Mouse (Mus musculus) embryonic facial prominence, embryonic 10.5 days (tissue): ENCODE results near the gene Dnajc12. TPM values are rescaled to one million over a fixed set of nuclear protein-coding genes. Genes with fewer than 3 reads are reported as not detected.
"Not testable (repeated sequence)": the region's sequence is repeated elsewhere in the genome, so short reads cannot be mapped to it uniquely, and the experiment has no call there.

Source experiments
- DNase-seq: peaks from one replicate; pipeline ENCODE4 v3.0.0-alpha.2; 2017; ENCODE audit warnings: low spot score
- H3K27ac ChIP-seq: fragments of 300-500 bp; sonication (generic); replicated peaks from 2 replicates; pipeline ENCODE4 v1.5.1; 2016; ENCODE audit warnings: mild to moderate bottlenecking
- H3K27me3 ChIP-seq: fragments of 300-500 bp; sonication (generic); replicated peaks from 2 replicates; pipeline ENCODE4 v1.6.1; 2016; ENCODE audit warnings: low read depth, mild to moderate bottlenecking; ENCODE audit not compliant: poor library complexity, severe bottlenecking
- H3K36me3 ChIP-seq: fragments of 300-500 bp; sonication (generic); replicated peaks from 2 replicates; pipeline ENCODE4 v1.6.1; 2016; ENCODE audit warnings: mild to moderate bottlenecking, moderate library complexity
- H3K4me1 ChIP-seq: fragments of 300-500 bp; sonication (generic); 2 replicates; pipeline ENCODE4 v1.6.1; 2016
- H3K4me3 ChIP-seq: fragments of 300-500 bp; sonication (generic); 2 replicates; pipeline ENCODE4 v1.5.1; 2016; ENCODE audit warnings: mild to moderate bottlenecking, moderate library complexity
- H3K9me3 ChIP-seq: fragments of 300-500 bp; sonication (generic); 2 replicates; pipeline ENCODE4 v1.6.1; 2016; ENCODE audit warnings: mild to moderate bottlenecking
- WGBS: fragments of 180-500 bp; shearing (Covaris S2); methylation state at CpG from one replicate; pipeline ENCODE4 v1.1.7; 2016; 5-methylcytosine and 5-hydroxymethylcytosine counted together
- polyA plus RNA-seq: library from polyadenylated mRNA; unstranded; fragments of >200 nt; fragmentation: Nextera tagmentation; extraction: Ambion mirVana; gene quantifications from 2 replicates; pipeline ENCODE4 v1.2.1, GENCODE M21; 2016

Gene Dnajc12
- polyA plus RNA-seq, 1 experiment from 2014 or later = 8.7 TPM

DNA sequence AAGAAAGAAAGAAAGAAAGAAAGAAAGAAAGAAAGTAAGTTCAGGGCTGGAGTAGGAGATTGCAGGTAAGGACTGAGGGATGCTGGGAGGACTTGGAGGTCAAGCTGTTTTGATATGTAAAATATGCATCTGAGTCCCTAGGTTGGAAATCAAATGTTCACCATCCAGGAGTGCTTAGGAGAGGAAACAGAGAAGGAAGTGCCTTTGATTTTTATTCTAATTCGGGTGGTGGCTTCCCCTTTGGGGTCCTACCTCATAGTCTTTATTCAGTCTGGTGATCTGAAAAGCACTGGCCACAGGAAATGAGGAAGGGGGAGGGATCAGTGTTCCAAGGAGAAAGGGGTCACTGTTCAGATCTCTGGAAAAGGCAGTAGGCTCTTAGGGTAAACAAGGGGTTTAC, 21.7 kb upstream of the Dnajc12 start:
- DNase-seq = no peak
- no peaks in the 10 kb centered on the region for H3K27me3 ChIP-seq
- 68% methylated on average over 1 of the region's 1 CpGs for WGBS
- H3K9me3 ChIP-seq = no peaks in the 10 kb centered on the region
- H3K4me3 ChIP-seq = no peak overlapping the region
- no peaks in the 10 kb centered on the region for H3K36me3 ChIP-seq
- no peaks in the 10 kb centered on the region for H3K4me1 ChIP-seq
- H3K27ac ChIP-seq = no peak overlapping the region

DNA sequence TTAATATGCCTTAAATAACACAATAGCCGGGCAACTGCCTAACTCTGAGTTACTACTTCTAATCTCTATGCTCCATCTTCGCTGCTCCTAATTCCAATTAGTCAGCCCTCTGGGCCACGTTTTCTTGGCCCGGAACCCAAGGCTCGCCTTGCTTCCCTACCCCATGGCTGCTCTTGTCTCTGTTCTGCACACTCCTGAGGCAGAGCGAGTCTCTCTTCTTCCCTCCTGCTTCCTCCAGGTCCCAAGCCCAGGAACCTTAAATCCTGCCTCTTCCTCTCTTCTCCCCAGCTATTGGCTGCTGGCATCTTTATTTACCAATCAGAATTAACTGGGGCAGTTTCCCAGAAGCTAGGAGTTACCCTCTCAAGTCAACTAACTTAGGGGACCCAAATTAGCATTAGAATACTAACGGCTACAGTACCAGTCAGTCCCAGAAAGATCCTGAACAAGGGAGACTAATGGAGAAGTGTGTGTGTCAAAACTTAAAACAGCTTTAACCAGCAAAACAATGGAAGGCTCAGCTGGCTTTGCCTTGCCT, 16.3 kb upstream of the Dnajc12 start:
- WGBS = 65% methylated on average over 7 of the region's 7 CpGs
- no peak for DNase-seq
- peaks cover 15% of the 10 kb centered on the region for H3K4me1 ChIP-seq
- H3K4me3 ChIP-seq = 0 out of 2 replicates have a peak overlapping the region, but pooled peaks have one; percentile 11
- H3K27me3 ChIP-seq = no peaks in the 10 kb centered on the region
- H3K36me3 ChIP-seq = no peaks in the 10 kb centered on the region
- H3K9me3 ChIP-seq = no peaks in the 10 kb centered on the region
- no peak overlapping the region for H3K27ac ChIP-seq

GRCm38 (mm10) chr10:63367386-63367785, 14.9 kb upstream of the Dnajc12 start:
- Histone ChIP-seq H3K36me3 (no peaks in the 10 kb centered on the region), H3K4me1 (peaks cover 15% of the 10 kb centered on the region), H3K4me3 (no peak overlapping the region), H3K27me3 (no peaks in the 10 kb centered on the region), H3K9me3 (no peaks in the 10 kb centered on the region), H3K27ac (no peak overlapping the region)
- WGBS = 76% methylated on average over 6 of the region's 6 CpGs
- DNase-seq = no peak

DNA sequence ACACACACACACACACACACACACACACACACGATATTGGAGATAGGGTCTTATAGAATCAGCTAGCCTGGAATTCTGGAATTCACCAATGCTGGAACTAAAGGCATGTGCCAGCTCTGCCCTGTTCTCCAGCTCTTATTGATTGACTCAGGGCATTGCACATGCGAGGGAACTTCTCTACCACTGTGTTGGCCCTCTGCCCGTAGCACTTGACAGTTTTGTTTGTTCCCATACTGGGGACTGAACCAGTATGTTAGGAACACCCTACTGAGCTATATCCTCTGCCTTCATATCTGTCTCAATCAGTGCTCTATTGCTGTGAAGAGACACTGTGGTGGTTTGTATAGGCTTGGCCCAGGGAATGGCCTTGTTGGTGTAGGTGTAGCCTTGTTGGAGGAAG, 14.2 kb upstream of the Dnajc12 start:
- 88% methylated on average over 3 of the region's 3 CpGs for WGBS
- peaks cover 15% of the 10 kb centered on the region for H3K4me1 ChIP-seq
- no peak for DNase-seq
- H3K27me3 ChIP-seq = no peaks in the 10 kb centered on the region
- H3K27ac ChIP-seq = no peak overlapping the region
- no peak overlapping the region for H3K4me3 ChIP-seq
- no peaks in the 10 kb centered on the region for H3K9me3 ChIP-seq
- no peaks in the 10 kb centered on the region for H3K36me3 ChIP-seq

- 86% methylated on average over 5 of the region's 5 CpGs for WGBS
- Histone ChIP-seq H3K36me3 (no peaks in the 10 kb centered on the region), H3K27ac (no peak overlapping the region), H3K4me3 (no peak overlapping the region), H3K9me3 (no peaks in the 10 kb centered on the region), H3K27me3 (peaks cover 17% of the 10 kb centered on the region), H3K4me1 (peaks cover 2% of the 10 kb centered on the region)
- no peak for DNase-seq
These were observed 5.9 kb upstream of the Dnajc12 start for GRCm38 (mm10) chr10:63376303-63376702.

GRCm38 (mm10) chr10:63377468-63377867, 4.8 kb upstream of the Dnajc12 start:
- H3K9me3 ChIP-seq = no peaks in the 10 kb centered on the region
- peak; percentile 57 for DNase-seq
- peaks cover 9% of the 10 kb centered on the region for H3K4me1 ChIP-seq
- no peaks in the 10 kb centered on the region for H3K36me3 ChIP-seq
- H3K27me3 ChIP-seq = peaks cover 25% of the 10 kb centered on the region
- WGBS = 22% methylated on average over 9 of the region's 9 CpGs
- no peak overlapping the region for H3K4me3 ChIP-seq
- no peak overlapping the region for H3K27ac ChIP-seq

GRCm38 (mm10) chr10:63378948-63379680, 3.1 kb upstream of the Dnajc12 start:
- peaks cover 9% of the 10 kb centered on the region for H3K4me1 ChIP-seq
- no peak for DNase-seq
- WGBS = 76% methylated on average over 6 of the region's 6 CpGs
- no peaks in the 10 kb centered on the region for H3K36me3 ChIP-seq
- no peak overlapping the region for H3K27ac ChIP-seq
- no peak overlapping the region for H3K4me3 ChIP-seq
- H3K9me3 ChIP-seq = no peaks in the 10 kb centered on the region
- H3K27me3 ChIP-seq = peaks cover 25% of the 10 kb centered on the region

DNA sequence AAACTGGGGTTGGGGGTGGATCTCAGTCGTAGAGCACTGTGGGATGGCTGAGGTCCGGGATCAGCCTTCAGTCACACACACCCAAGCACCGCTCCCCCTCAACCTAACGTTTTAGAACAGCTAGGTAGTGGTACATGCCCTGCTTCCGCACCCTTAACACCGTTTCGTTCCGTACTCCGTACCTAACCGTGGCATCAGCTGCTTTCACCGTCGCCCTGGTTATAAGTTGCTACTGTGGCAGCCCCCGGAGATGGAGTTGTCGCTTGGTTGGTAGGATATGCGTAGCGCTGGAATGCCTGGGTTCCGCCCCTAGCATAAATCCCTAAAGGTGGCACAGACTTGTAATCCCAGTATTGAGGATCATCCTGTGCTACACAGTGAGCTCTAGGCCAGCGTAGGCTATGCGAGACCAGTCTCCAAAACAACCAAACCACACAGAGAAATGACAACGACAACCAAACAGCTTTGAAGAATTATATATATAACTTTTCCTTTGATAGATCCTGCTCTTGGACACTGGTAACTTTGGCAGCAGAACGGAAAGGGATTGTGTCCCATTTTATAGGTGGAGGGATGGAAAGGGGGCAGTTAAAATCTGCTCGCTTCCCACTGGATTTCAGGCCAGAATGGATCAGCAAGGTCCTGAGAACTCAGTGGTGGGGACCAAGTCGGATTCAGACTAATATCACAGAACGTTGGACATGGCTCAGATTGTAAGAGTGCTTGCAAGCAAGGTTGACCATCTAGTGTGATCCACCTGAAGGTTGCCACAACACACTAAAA, 554 bp upstream of the Dnajc12 start, which contains the start of gene Sirt1:
TSS of gene Sirt1 (minus strand) at position 207 of the 783 bp plus-strand sequence.
- H3K9me3 ChIP-seq = no peaks in the 10 kb centered on the region
- no peaks in the 10 kb centered on the region for H3K36me3 ChIP-seq
- H3K4me3 ChIP-seq = peak within 1 kb of the TSS; percentile 70
- peaks cover 25% of the 10 kb centered on the region for H3K27me3 ChIP-seq
- WGBS = 8% methylated on average over 24 of the region's 24 CpGs
- H3K4me1 ChIP-seq = peaks cover 9% of the 10 kb centered on the region
- peak within 1 kb of the TSS; percentile 72 for H3K27ac ChIP-seq
- DNase-seq = peak; percentile 29

GRCm38 (mm10) chr10:63385897-63386296, 3.7 kb downstream of the Dnajc12 start:
- WGBS = 30% methylated on average over 5 of the region's 5 CpGs
- not testable (repeated sequence) for DNase-seq, H3K9me3 ChIP-seq, H3K4me1 ChIP-seq, H3K36me3 ChIP-seq
- peaks cover 11% of the 10 kb centered on the region for H3K27me3 ChIP-seq
- peak overlapping the region; percentile 70; the same call in 1 of the 2 replicates for H3K27ac ChIP-seq
- H3K4me3 ChIP-seq = peak overlapping the region; percentile 71

DNA sequence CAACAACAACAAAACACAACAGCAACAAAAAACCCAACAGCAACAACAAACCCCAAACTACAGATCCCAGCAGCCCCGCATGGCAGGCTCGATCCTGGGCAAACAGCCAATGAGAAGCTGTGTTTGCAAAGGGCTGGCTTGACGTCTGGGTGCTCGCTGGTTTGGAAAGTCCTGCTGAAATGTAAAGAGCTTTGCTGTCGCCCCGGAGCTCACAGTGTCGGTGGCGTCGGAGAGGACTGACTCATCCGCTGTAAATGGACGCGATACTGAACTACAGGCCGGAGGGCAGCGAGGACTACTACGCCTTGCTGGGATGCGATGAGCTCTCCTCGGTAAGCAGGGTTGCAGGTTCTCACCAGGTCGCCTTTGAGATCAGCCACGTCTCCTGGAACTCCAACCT, 4.2 kb downstream of the Dnajc12 start:
- peak overlapping the region; percentile 70 for H3K27ac ChIP-seq
- no peaks in the 10 kb centered on the region for H3K9me3 ChIP-seq
- peaks cover 6% of the 10 kb centered on the region for H3K27me3 ChIP-seq
- H3K4me1 ChIP-seq = peaks cover 6% of the 10 kb centered on the region
- under 1% methylated on average over 19 of the region's 19 CpGs for WGBS
- no peaks in the 10 kb centered on the region for H3K36me3 ChIP-seq
- DNase-seq = peak; percentile 83
- peak overlapping the region; percentile 71 for H3K4me3 ChIP-seq

DNA sequence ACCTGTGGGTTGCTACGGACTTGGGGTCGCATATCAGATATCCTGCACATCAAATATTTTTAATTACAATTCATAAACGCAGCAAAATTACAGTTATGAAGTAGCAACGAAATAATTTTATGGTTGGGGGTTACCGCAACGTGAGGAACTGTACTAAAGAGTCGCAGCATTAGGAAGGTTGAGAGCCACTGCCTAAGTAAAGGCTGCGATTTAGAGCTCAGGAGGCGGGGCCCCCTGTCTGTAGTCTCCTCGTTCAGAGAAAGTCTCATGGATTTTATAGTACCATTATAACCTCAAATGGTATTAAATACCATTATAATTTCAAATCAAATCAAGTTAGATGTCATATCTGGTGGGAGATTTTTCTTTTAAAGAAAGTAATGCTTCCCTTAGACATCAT, 4.7 kb downstream of the Dnajc12 start:
- no peak for DNase-seq
- Histone ChIP-seq H3K4me1 (peaks cover under 1% of the 10 kb centered on the region; the same call in 1 of the 2 replicates), H3K27ac (no peak overlapping the region), H3K27me3 (0 out of 2 replicates have a peak, but pooled peaks cover under 1% of the 10 kb centered on the region), H3K9me3 (no peaks in the 10 kb centered on the region), H3K4me3 (peak overlapping the region; percentile 71), H3K36me3 (no peaks in the 10 kb centered on the region)
- WGBS = 3% methylated on average over 10 of the region's 10 CpGs

DNA sequence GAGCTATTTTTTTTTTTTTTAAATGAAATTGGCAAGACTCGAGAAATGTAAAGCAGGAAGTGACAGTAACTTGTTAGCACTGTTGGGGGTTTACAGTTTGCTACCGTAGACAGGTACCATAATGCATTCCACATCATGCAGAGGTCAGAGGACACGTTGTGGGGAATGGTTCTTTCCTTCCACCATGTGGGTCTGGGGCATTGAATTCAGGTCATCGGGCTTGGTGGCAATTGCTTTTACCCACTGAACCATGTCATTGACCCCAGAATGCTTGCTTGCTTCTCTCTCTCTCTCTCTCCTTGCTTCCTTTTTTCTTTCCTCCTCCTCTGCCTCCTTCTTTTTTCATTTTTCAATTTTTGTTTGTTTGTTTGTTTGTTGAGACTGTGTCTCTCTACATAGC, 6.7 kb downstream of the Dnajc12 start:
- H3K9me3 ChIP-seq = no peaks in the 10 kb centered on the region
- no peaks in the 10 kb centered on the region for H3K4me1 ChIP-seq
- H3K27me3 ChIP-seq = no peaks in the 10 kb centered on the region
- 70% methylated on average over 4 of the region's 4 CpGs for WGBS
- H3K36me3 ChIP-seq = no peaks in the 10 kb centered on the region
- H3K27ac ChIP-seq = no peak overlapping the region
- DNase-seq = no peak
- H3K4me3 ChIP-seq = no peak overlapping the region
